Mouse (Mus musculus) spleen, adult 2 months (tissue): ENCODE data around the gene Polr3b.

ENCODE experiments used
- CTCF ChIP-seq: fragments of 200-500 bp; IDR thresholded peaks from 2 replicates; pipeline ENCODE4 v1.5.1; 2011; ENCODE audit warnings: mild to moderate bottlenecking, inconsistent platforms; ENCODE audit not compliant: insufficient read depth, insufficient read length, insufficient replicate concordance; ENCODE audit errors: extremely low read depth
- POLR2A ChIP-seq: fragments of 200-500 bp; IDR thresholded peaks from 2 replicates; pipeline ENCODE4 v1.6.1; 2011; ENCODE audit warnings: low read depth, low read length, inconsistent platforms

DNA sequence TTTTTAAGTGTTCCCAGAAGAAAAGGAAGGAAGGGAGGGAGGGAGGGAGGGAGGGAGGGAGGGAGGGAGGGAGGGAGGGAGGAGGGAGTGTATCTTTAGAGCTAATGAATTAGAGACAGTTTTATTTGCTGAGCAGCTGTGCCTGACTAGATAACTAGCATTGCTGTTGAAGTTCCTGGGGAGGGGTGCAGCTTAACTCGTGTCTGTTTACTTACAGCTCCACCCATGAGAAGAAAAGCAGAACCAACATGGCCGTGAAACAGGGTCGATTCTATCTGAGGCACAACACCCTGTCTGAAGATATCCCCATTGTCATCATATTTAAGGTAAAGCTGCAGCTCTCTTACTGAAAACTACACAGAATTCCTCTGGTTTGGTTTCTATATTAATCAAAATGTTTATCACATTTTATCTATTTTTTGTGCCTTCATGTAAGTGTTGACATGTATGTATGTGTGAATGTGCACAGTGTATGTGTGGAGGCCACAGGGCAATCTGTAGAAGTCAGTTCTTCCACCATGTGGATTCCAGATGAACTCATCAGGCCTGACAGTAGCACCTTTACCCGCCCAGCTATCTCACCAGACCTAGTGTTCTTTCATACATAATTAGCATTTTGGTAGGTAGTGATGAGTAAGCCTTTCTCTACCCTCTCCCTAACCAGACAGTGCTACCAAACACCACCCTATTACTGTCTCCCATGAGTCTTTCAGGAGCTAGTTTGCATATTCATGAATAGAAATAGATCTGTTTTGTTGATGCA is 17.6 kb downstream of the Polr3b start:
- TF ChIP-seq CTCF (no peak), POLR2A (no peak)
